Mouse (Mus musculus) limb, embryonic 15.5 days (tissue): ENCODE results near the gene Olfr718-ps1. TPM values are rescaled to one million over a fixed set of nuclear protein-coding genes. Genes with fewer than 3 reads are reported as not detected.

Experiments
- ATAC-seq: fragments of 200-750 bp; cut with Nextera tagmentation; 2 replicates; pipeline ENCODE4 v1.8.0; 2017; ENCODE audit warnings: low read depth, moderate TSS enrichment; ENCODE audit not compliant: insufficient number of reproducible peaks, low FRiP score, low TSS enrichment
- H3K27ac ChIP-seq: fragments of 300-500 bp; sonication (generic); 2 replicates; pipeline ENCODE4 v1.5.1; 2015; ENCODE audit warnings: moderate library complexity, mild to moderate bottlenecking, inconsistent platforms
- H3K27me3 ChIP-seq: fragments of 300-500 bp; sonication (generic); 2 replicates; pipeline ENCODE4 v1.6.1; 2015; ENCODE audit warnings: inconsistent platforms
- H3K36me3 ChIP-seq: fragments of 300-500 bp; sonication (generic); 2 replicates; pipeline ENCODE4 v1.6.1; 2015; ENCODE audit warnings: inconsistent platforms
- H3K4me1 ChIP-seq: fragments of 300-500 bp; sonication (generic); 2 replicates; pipeline ENCODE4 v1.6.1; 2015; ENCODE audit warnings: inconsistent platforms
- H3K4me2 ChIP-seq: fragments of 300-500 bp; sonication (generic); 2 replicates; pipeline ENCODE4 v1.6.1; 2015; ENCODE audit warnings: mild to moderate bottlenecking, inconsistent platforms
- H3K4me3 ChIP-seq: fragments of 300-500 bp; sonication (generic); 2 replicates; pipeline ENCODE4 v1.5.1; 2015; ENCODE audit warnings: mild to moderate bottlenecking, inconsistent platforms
- H3K9ac ChIP-seq: fragments of 300-500 bp; sonication (generic); 2 replicates; pipeline ENCODE4 v1.6.1; 2015; ENCODE audit warnings: inconsistent platforms
- H3K9me3 ChIP-seq: fragments of 300-500 bp; sonication (generic); 2 replicates; pipeline ENCODE4 v1.6.1; 2016; ENCODE audit warnings: inconsistent platforms
- WGBS: fragments of 180-500 bp; shearing (Covaris S2); methylation state at CpG from one replicate; pipeline ENCODE4 v1.1.7; 2015; 5-methylcytosine and 5-hydroxymethylcytosine counted together
- polyA plus RNA-seq: library from polyadenylated mRNA; unstranded; fragments of >200 nt; fragmentation: Nextera tagmentation; extraction: Ambion mirVana; gene quantifications from 2 replicates; pipeline ENCODE4 v1.2.1, GENCODE M21; 2015

Olfr718-ps1 gene
- polyA plus RNA-seq, 1 experiment from 2014 or later: not detected

DNA sequence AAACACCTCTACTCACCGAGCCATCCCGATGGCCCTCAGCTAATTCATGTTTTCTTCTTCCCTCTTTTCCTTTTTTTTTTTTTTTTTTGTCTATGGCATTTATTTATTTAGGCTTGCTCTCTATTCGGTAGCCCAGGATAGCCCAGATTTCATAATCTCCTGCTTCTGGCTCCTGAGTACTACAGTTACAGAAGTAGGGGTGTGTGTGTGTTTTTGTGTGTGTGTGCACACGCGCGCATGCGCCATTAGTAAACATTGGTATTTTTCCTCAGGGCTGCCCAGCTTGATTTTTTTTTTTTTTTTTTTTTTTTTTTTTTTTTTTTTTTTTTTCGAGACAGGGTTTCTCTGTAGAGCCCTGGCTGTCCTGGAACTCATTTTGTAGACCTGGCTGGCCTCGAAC is 21.3 kb downstream of the Olfr718-ps1 start:
- Histone ChIP-seq H3K27ac (no peak overlapping the region), H3K4me2 (no peak overlapping the region), H3K4me1 (no peaks in the 10 kb centered on the region), H3K27me3 (no peaks in the 10 kb centered on the region), H3K4me3 (no peak overlapping the region), H3K36me3 (no peaks in the 10 kb centered on the region), H3K9ac (no peak overlapping the region), H3K9me3 (no peaks in the 10 kb centered on the region)
- 86% methylated on average over 9 of the region's 9 CpGs for WGBS
- no peak for ATAC-seq

DNA sequence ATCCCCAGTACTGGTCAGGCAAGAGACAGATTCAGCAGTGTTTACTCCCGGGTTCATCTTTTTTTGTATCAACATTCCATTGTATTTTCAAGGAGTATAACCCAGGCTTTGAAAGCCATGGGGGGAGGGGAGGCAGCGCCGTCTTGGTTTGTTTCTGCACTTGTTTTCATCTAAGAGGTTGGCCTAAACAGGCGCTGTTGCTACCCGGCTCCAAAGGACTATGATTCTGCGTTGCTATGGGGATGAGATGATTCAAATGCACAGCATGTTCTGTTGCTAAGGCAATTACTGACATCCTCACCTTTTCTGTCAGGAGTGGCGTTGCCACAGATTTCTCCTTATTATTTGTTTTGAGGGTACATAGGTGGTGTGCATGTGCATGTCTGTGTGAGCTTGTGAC is 21.8 kb downstream of the Olfr718-ps1 start:
- H3K4me2 ChIP-seq: no peak overlapping the region
- no peaks in the 10 kb centered on the region for H3K9me3 ChIP-seq
- no peak overlapping the region for H3K9ac ChIP-seq
- no peaks in the 10 kb centered on the region for H3K27me3 ChIP-seq
- no peaks in the 10 kb centered on the region for H3K4me1 ChIP-seq
- WGBS: 75% methylated on average over 7 of the region's 7 CpGs
- H3K27ac ChIP-seq: no peak overlapping the region
- no peak for ATAC-seq
- H3K4me3 ChIP-seq: no peak overlapping the region
- no peaks in the 10 kb centered on the region for H3K36me3 ChIP-seq

DNA sequence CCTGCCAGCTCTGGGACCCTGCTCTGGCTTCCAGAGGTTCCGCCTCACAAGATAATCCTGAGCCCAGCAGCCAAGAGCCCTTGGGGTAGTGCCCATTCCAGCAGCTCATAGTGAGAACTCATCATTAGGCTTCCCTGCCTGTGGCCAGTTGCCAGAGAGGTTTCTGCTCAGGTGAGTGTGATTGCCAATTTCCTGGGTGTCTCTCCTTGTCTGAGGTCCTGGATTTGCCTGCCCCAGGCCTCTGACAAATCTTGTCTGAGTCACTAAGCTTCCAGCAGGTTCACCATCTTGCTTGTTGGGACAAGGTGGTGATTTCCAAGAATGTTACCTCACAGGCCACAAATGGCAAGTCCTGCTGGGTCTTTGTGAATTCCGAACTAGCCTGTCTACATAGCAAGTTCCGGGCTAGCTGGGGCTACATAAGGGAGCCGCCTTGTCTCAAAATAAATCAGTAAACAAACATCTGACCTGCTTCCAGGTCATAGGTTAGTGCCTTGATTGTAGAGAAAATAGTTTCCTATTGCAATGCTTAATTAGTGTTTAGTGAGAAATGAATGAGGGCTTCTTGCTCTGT is 22.5 kb downstream of the Olfr718-ps1 start:
- 81% methylated on average over 4 of the region's 4 CpGs for WGBS
- H3K4me2 ChIP-seq: no peak overlapping the region

DNA sequence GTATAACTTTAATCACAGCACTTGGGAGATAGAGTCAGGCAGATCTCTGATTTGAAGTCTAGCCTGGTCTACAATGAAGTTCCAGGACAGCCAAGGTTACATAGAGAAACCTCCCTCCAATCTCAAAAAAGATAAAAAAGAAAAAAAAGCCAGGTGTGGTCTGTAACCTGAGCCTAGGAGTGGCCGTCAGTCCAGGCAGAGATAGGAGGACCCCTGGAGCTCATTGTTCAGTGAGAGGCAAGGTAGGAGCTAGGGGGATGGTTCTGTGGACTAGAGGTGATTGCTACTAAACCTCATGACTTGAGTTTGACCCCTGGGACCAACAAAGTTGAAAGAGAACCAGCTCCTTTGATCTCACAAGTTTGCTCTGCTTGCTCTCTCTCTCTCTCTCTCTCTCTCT is 24.7 kb downstream of the Olfr718-ps1 start:
- no peak overlapping the region for H3K4me2 ChIP-seq
- 15% methylated on average over 1 of the region's 1 CpGs for WGBS
- no peaks in the 10 kb centered on the region for H3K36me3 ChIP-seq
- H3K9me3 ChIP-seq: no peaks in the 10 kb centered on the region
- no peak overlapping the region for H3K4me3 ChIP-seq
- no peaks in the 10 kb centered on the region for H3K27me3 ChIP-seq
- H3K9ac ChIP-seq: no peak overlapping the region
- H3K4me1 ChIP-seq: no peaks in the 10 kb centered on the region
- ATAC-seq: no peak
- no peak overlapping the region for H3K27ac ChIP-seq

More for the DNA sequence above, 22.5 kb downstream of the Olfr718-ps1 start:
- Histone ChIP-seq H3K4me1 (no peaks in the 10 kb centered on the region), H3K27me3 (no peaks in the 10 kb centered on the region), H3K9ac (no peak overlapping the region), H3K9me3 (no peaks in the 10 kb centered on the region), H3K4me3 (no peak overlapping the region), H3K27ac (no peak overlapping the region), H3K36me3 (no peaks in the 10 kb centered on the region)
- ATAC-seq: no peak

DNA sequence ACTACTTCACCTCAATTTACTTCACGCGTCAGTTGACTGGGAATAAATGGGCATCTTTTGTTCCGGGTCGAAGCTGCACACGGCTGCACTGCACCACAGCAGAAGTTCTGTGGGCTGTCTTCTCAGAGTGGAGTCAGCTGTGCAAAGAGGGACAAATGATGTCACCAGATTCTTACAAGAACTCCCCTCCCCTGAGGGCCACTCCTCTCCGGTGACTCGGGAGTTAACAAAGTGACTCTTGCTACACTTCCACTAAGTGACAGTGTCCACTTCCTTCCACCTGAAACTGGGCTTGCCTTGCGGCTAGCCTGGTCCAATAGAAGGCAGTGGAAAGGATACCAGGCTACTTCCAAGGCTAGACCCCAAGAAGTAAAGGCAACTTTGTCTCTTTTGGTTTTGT is 25.3 kb downstream of the Olfr718-ps1 start:
- H3K9me3 ChIP-seq: no peaks in the 10 kb centered on the region
- no peak overlapping the region for H3K9ac ChIP-seq
- no peaks in the 10 kb centered on the region for H3K4me1 ChIP-seq
- H3K4me3 ChIP-seq: no peak overlapping the region
- no peak overlapping the region for H3K4me2 ChIP-seq
- no peak for ATAC-seq
- no peaks in the 10 kb centered on the region for H3K36me3 ChIP-seq
- H3K27me3 ChIP-seq: no peaks in the 10 kb centered on the region
- WGBS: 86% methylated on average over 8 of the region's 8 CpGs
- no peak overlapping the region for H3K27ac ChIP-seq

DNA sequence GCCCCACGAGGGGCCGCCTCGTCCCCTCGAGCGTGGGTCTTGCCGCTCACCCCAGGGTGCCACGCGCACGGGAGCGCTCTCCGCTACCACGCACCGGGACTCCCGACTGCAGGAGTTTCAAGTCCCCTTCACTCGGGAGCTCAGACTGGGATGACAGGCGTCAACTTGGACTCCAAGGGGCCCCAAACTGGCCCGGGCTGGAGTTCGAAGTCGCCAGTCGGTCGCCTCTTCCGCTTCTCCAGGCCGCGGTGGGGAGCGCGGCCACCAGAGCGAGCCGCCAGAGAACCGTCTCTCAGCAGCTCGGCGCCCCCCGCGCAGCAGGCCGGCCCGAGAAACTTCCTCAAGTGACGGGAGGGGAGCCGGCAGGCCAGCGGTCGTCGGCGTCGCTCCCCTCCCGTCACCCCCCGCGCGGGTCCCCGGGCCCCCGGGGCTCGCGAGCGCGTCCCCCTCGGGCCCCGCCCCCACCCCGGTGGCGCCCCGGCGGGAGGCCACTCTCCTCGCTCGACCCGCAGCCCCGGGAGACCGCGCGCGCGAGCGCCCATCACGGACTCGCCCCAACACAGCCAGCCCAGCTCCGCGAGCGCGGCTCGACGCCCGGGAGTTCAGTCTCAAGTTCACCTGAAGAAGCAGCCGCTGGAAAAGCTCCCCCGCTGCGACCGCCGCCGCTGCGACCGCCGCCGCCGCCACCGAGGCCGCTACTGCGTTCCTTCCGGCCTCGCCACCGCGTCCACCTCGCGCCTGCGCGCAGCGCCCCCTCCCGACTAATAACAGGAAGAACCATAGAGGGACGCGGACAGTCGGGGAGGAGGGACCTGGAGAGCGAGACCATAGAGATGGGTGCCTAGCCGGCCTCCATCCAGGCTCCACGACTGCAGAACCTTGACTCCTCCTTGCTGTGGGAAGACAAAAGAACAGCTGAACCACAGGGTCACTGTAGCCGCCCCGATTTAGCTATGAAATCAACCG is 34.8 kb downstream of the Olfr718-ps1 start, which contains the start of gene Rnf216:
TSS of gene Rnf216 (minus strand) at position 714 of the 966 bp plus-strand sequence.
- H3K4me3 ChIP-seq: peak within 1 kb of the TSS; percentile 85
- WGBS: 1% methylated on average over 108 of the region's 110 CpGs
- no peaks in the 10 kb centered on the region for H3K9me3 ChIP-seq
- peak within 1 kb of the TSS; percentile 81 for H3K4me2 ChIP-seq
- peak within 1 kb of the TSS; percentile 93 for H3K27ac ChIP-seq
- peak; percentile 93 for ATAC-seq
- H3K36me3 ChIP-seq: no peaks in the 10 kb centered on the region
- H3K4me1 ChIP-seq: peaks cover 15% of the 10 kb centered on the region
- H3K27me3 ChIP-seq: no peaks in the 10 kb centered on the region
- peak within 1 kb of the TSS; percentile 90 for H3K9ac ChIP-seq

DNA sequence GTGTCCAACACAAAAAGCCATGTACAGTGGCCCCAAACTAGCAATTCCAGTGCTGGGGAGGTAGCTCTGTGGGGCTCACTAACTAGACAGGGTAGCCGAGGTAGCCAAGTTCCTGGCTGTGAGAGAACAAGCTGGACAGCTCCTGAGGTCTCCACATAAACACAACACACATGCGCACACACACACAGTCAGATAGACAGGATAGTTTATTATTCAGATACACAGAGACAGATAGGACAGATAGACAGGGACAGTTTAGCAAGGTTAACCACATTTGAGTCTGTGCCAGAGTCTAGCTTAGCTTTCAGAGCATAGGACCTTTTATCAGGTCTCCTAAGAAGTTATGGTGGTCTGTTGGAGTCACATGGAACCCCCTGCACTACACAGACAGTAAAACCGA is 40.5 kb downstream of the Olfr718-ps1 start:
- 88% methylated on average over 3 of the region's 3 CpGs for WGBS
- Histone ChIP-seq H3K9ac (no peak overlapping the region), H3K27me3 (no peaks in the 10 kb centered on the region), H3K9me3 (no peaks in the 10 kb centered on the region), H3K4me3 (no peak overlapping the region), H3K27ac (no peak overlapping the region), H3K4me1 (peaks cover 8% of the 10 kb centered on the region), H3K36me3 (no peaks in the 10 kb centered on the region), H3K4me2 (no peak overlapping the region)
- ATAC-seq: no peak

DNA sequence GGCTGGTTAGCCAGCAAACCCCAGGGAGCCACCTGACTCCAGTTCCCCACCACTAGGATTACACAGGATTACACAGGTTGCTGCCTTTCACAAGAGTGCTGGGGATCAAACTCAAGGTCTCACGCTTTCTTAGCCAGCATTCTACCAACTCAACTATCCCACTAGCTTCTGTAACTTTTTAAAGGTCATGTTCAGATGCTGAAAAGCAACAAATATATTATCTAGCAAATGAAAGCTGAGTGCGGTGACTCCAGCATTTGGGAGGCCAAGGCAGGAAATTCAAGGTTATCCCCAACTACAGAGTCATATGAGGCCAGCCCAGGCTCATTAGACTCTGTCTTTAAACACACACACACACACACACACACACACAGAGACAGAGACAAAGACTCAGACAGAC is 44.1 kb downstream of the Olfr718-ps1 start:
- Histone ChIP-seq H3K4me1 (peaks cover 2% of the 10 kb centered on the region; the same call in 1 of the 2 replicates), H3K9me3 (no peaks in the 10 kb centered on the region), H3K36me3 (peaks cover 2% of the 10 kb centered on the region; the same call in 1 of the 2 replicates), H3K4me2 (no peak overlapping the region), H3K9ac (no peak overlapping the region), H3K27ac (no peak overlapping the region), H3K27me3 (no peaks in the 10 kb centered on the region), H3K4me3 (no peak overlapping the region)
- no peak for ATAC-seq
- 94% methylated on average over 2 of the region's 2 CpGs for WGBS

DNA sequence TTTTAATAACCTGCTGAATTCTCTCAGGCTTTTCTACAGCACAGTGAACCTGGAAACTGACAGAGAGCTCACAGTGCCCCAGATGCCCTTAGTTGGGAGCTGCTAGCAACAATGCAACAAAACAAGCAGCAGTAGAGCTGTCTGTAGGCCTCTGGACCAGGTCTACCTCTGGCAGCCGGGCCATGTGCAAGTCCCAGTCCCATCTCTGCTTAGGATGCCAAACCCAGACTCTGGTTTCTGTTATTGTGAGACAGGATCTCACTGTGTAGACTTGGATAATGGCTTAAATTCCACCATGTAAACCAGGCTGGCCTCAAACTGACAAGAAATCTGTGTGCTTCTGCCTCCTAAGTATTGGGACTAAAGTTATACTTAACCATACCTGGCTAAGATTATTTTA is 45.8 kb downstream of the Olfr718-ps1 start:
- Histone ChIP-seq H3K4me2 (no peak overlapping the region), H3K27ac (no peak overlapping the region), H3K36me3 (peaks cover 4% of the 10 kb centered on the region; the same call in 1 of the 2 replicates), H3K4me3 (no peak overlapping the region), H3K9me3 (no peaks in the 10 kb centered on the region), H3K4me1 (peaks cover 2% of the 10 kb centered on the region; the same call in 1 of the 2 replicates), H3K9ac (no peak overlapping the region), H3K27me3 (no peaks in the 10 kb centered on the region)
- ATAC-seq: no peak
- 71% methylated on average over 1 of the region's 1 CpGs for WGBS

DNA sequence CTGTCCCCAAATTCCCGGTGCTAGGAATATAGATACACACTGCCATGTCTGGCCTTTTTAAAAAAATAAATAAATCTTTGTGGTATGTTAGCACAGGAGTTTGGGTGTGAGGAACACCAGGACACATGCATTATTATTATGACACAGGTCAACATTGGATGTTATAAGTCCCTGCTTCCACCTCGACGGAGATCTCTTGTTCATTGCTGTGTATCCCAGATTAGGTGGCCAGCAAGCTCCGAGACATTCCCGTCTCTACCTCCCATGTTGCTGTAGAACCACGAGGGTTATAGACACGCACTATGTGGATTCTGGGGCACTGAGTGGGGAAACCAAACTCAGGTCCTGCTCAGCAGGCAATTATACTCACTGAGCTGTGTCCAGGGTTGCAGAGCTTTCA is 52.1 kb downstream of the Olfr718-ps1 start:
- Histone ChIP-seq H3K9ac (no peak overlapping the region), H3K4me3 (no peak overlapping the region), H3K27ac (no peak overlapping the region), H3K4me1 (no peaks in the 10 kb centered on the region), H3K9me3 (no peaks in the 10 kb centered on the region), H3K4me2 (no peak overlapping the region), H3K36me3 (peaks cover 49% of the 10 kb centered on the region), H3K27me3 (no peaks in the 10 kb centered on the region)
- no peak for ATAC-seq
- 92% methylated on average over 7 of the region's 7 CpGs for WGBS

DNA sequence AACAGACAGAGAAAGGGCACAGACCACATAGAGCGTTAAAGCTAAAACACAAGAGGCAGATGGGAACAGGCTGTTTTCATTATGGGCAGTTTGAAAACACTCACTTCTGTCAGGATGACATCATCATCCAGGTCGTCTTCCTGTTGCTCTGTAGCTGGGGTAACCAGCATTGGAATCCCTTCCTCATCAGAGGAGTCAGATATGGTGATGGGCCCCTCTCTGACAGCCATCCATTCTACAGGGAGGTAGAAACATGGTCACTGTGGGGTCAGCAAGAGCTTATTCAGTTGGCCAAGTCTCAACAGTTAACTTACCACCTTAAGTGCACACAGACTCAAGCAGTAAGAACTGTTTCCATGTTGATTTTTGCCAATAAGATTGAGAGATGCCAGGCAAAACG is 54.5 kb downstream of the Olfr718-ps1 start:
- no peaks in the 10 kb centered on the region for H3K4me1 ChIP-seq
- 56% methylated on average over 3 of the region's 3 CpGs for whole genome bisulfite sequencing
- H3K27ac ChIP-seq: no peak overlapping the region
- H3K9me3 ChIP-seq: no peaks in the 10 kb centered on the region
- peaks cover 66% of the 10 kb centered on the region for H3K36me3 ChIP-seq
- no peak for ATAC-seq
- no peak overlapping the region for H3K4me2 ChIP-seq
- H3K27me3 ChIP-seq: no peaks in the 10 kb centered on the region
- no peak overlapping the region for H3K4me3 ChIP-seq
- no peak overlapping the region for H3K9ac ChIP-seq

DNA sequence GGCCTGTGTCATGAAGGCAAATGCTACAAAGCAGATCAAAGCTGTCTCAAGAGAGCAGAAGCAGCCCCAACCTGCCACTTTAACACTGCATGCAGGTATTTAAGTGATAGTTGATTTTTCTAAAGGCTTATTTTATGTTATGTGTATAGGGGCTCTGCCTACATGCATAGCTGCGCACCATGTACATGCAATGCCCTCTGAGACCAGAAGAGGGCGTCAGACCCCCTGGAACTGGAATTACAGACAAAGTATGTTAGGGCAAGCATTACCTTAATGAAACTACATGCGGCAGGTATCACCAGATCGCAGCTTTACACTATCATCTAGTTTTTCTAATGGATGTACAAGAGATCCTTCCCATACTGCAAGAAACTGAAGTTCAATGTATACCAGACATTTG is 62.5 kb downstream of the Olfr718-ps1 start:
- H3K27me3 ChIP-seq: no peaks in the 10 kb centered on the region
- peaks cover 85% of the 10 kb centered on the region for H3K36me3 ChIP-seq
- no peaks in the 10 kb centered on the region for H3K4me1 ChIP-seq
- no peak overlapping the region for H3K9ac ChIP-seq
- H3K27ac ChIP-seq: no peak overlapping the region
- no peak overlapping the region for H3K4me2 ChIP-seq
- 68% methylated on average over 4 of the region's 4 CpGs for WGBS
- H3K9me3 ChIP-seq: no peaks in the 10 kb centered on the region
- no peak overlapping the region for H3K4me3 ChIP-seq
- no peak for ATAC-seq
